Mouse (Mus musculus): ENCODE measurements around the gene Sorbs2. TPM values are rescaled to one million over a fixed set of nuclear protein-coding genes. Genes with fewer than 3 reads are reported as not detected.

The Sorbs2 gene
- polyA plus RNA-seq, 1 experiment from 2014 or later = 75.4 TPM

DNA sequence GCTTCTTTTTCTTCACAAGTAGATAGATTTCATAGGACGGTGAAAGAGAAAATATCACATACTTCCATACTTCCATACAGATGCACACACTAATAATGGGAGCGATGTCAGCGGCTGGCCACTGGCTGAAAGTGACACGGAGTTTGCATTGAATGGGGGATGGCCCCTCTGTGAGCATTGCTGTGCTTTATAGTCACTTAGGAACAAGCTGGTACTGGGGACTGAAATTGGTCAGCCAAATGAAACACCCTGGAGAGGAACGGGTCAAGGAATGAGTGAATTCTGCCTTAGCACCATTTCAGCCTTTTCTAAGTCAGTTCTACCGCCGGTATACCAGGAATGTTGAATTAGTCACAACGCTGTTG, 121.5 kb downstream of the Sorbs2 start:
- no peak for ATAC-seq (ENCODE audit: low FRiP score)
- no peaks in the 10 kb centered on the region for H3K27me3 ChIP-seq
- H3K4me1 ChIP-seq (replicated peaks) = peaks cover 41% of the 10 kb centered on the region
- peak overlapping the region; percentile 71 for H3K4me2 ChIP-seq
- H3K4me3 ChIP-seq = peak overlapping the region; percentile 65
- 45% methylated on average over 8 of the region's 8 CpGs for WGBS
- H3K9ac ChIP-seq = peak overlapping the region; percentile 82
- no peaks in the 10 kb centered on the region for H3K36me3 ChIP-seq
- H3K27ac ChIP-seq = peak overlapping the region; percentile 98; the same call in 1 of the 2 replicates
- H3K9me3 ChIP-seq = no peaks in the 10 kb centered on the region

DNA sequence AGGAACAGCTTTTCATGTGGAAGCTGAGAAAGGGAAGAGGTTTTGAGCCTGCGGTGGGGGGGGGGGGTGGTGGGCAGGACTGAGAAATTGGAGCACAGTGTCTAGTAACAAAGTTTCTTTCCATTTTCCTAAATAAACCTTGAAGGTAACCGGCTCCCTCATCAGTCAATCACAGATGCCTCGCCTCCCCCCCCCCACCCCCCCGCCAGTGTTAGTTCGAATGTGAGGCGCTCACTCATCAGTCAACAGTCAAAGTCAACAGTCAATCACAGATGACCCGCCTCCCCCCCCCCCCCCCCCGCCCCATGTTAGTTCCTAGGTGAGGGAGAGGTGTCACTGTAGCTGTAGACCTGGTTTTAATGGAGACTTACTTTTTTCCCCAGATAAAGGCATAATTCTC, 123.4 kb downstream of the Sorbs2 start:
- Histone ChIP-seq H3K27ac (no peak overlapping the region), H3K9ac (no peak overlapping the region), H3K4me2 (no peak overlapping the region), H3K36me3 (no peaks in the 10 kb centered on the region), H3K9me3 (no peaks in the 10 kb centered on the region), H3K4me1 (replicated peaks) (peaks cover 38% of the 10 kb centered on the region), H3K27me3 (no peaks in the 10 kb centered on the region), H3K4me3 (no peak overlapping the region)
- WGBS = 85% methylated on average over 8 of the region's 8 CpGs
- no peak for ATAC-seq (ENCODE audit: low FRiP score)

DNA sequence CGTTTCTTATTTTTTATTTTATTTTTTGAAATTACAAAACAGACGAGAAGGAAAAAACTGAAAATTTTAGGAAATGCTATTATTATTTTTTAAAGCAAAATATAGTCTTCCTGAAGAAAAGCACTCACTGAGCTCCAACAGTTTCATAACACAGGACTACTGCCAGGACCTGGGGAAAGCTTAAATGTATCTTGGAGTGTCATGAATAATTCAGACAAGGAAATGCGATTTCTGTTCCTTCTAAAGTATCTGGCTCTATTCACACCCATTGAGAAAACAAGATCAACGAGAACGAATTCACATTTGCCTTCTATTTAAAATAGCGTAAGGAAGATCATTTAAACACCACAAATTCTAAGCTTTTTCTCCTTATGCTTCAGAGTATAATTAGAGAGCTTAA, 127.6 kb downstream of the Sorbs2 start:
- Histone ChIP-seq H3K4me1 (replicated peaks) (peaks cover 9% of the 10 kb centered on the region), H3K4me3 (no peak overlapping the region), H3K4me2 (no peak overlapping the region), H3K27me3 (no peaks in the 10 kb centered on the region), H3K36me3 (no peaks in the 10 kb centered on the region), H3K9ac (no peak overlapping the region), H3K9me3 (no peaks in the 10 kb centered on the region), H3K27ac (no peak overlapping the region)
- ATAC-seq (ENCODE audit: low FRiP score) = no peak
- 70% methylated on average over 6 of the region's 6 CpGs for WGBS

- Histone ChIP-seq H3K27ac (no peak overlapping the region), H3K9ac (no peak overlapping the region), H3K27me3 (no peaks in the 10 kb centered on the region), H3K9me3 (no peaks in the 10 kb centered on the region), H3K4me2 (no peak overlapping the region), H3K4me3 (no peak overlapping the region), H3K36me3 (no peaks in the 10 kb centered on the region), H3K4me1 (replicated peaks) (peaks cover 5% of the 10 kb centered on the region)
- no peak for ATAC-seq (ENCODE audit: low FRiP score)
- WGBS = 98% methylated on average over 1 of the region's 1 CpGs
These were observed 130.2 kb downstream of the Sorbs2 start for GRCm38 (mm10) chr8:45637745-45638144.

- Histone ChIP-seq H3K4me1 (replicated peaks) (peaks cover 5% of the 10 kb centered on the region), H3K27me3 (no peaks in the 10 kb centered on the region), H3K9ac (no peak overlapping the region), H3K4me3 (no peak overlapping the region), H3K4me2 (no peak overlapping the region), H3K9me3 (no peaks in the 10 kb centered on the region), H3K27ac (0 out of 2 replicates have a peak overlapping the region, but pooled peaks have one; percentile 30), H3K36me3 (no peaks in the 10 kb centered on the region)
- ATAC-seq (ENCODE audit: low FRiP score) = no peak
These were observed 131.9 kb downstream of the Sorbs2 start for GRCm38 (mm10) chr8:45639444-45639843.

- Histone ChIP-seq H3K27ac (no peak overlapping the region), H3K27me3 (no peaks in the 10 kb centered on the region), H3K4me2 (no peak overlapping the region), H3K9ac (no peak overlapping the region), H3K9me3 (no peaks in the 10 kb centered on the region), H3K4me3 (no peak overlapping the region), H3K4me1 (replicated peaks) (no peaks in the 10 kb centered on the region), H3K36me3 (peaks cover 2% of the 10 kb centered on the region; the same call in 1 of the 2 replicates)
- WGBS = 88% methylated on average over 2 of the region's 2 CpGs
- ATAC-seq (ENCODE audit: low FRiP score) = no peak
These were observed 137.1 kb downstream of the Sorbs2 start for GRCm38 (mm10) chr8:45644651-45645050.

DNA sequence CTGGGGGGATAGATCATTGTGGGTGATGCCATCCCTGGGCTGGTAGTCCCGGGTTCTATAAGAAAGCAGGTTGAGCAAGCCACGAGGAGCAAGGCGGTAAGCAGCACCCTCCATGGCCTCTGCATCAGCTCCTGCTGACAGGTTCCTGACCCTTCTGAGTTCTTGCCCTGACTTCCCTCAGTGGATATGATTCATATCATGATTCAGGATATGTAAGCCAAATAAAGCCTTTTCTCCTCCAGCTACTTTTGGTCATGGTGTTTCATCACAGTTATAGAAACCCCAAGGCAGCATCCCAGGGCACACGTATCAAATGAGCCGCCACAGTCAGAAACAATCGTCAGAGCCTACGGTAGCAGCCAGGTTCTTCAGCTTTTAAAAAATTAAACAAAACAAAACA, 141.5 kb downstream of the Sorbs2 start:
- no peaks in the 10 kb centered on the region for H3K27me3 ChIP-seq
- 89% methylated on average over 7 of the region's 7 CpGs for WGBS
- H3K4me3 ChIP-seq = no peak overlapping the region

GRCm38 (mm10) chr8:45649966-45650365, 142.4 kb downstream of the Sorbs2 start:
- H3K9ac ChIP-seq = no peak overlapping the region
- no peaks in the 10 kb centered on the region for H3K9me3 ChIP-seq
- no peak overlapping the region for H3K4me3 ChIP-seq
- H3K27ac ChIP-seq = no peak overlapping the region
- peaks cover 11% of the 10 kb centered on the region for H3K4me1 ChIP-seq (replicated peaks)
- WGBS = 86% methylated on average over 5 of the region's 5 CpGs
- no peak overlapping the region for H3K4me2 ChIP-seq
- peaks cover 2% of the 10 kb centered on the region for H3K36me3 ChIP-seq
- no peaks in the 10 kb centered on the region for H3K27me3 ChIP-seq
- no peak for ATAC-seq (ENCODE audit: low FRiP score)

More for the DNA sequence above, 141.5 kb downstream of the Sorbs2 start:
- Histone ChIP-seq H3K4me2 (no peak overlapping the region), H3K27ac (no peak overlapping the region), H3K9ac (no peak overlapping the region), H3K9me3 (no peaks in the 10 kb centered on the region), H3K4me1 (replicated peaks) (peaks cover 7% of the 10 kb centered on the region; the same call in 1 of the 2 replicates), H3K36me3 (peaks cover 2% of the 10 kb centered on the region)
- no peak for ATAC-seq (ENCODE audit: low FRiP score)

GRCm38 (mm10) chr8:45658021-45658420, 150.4 kb downstream of the Sorbs2 start:
- no peaks in the 10 kb centered on the region for H3K27me3 ChIP-seq
- H3K27ac ChIP-seq = no peak overlapping the region
- H3K4me2 ChIP-seq = no peak overlapping the region
- H3K9ac ChIP-seq = no peak overlapping the region
- H3K36me3 ChIP-seq = peaks cover 11% of the 10 kb centered on the region; the same call in 1 of the 2 replicates
- no peak for ATAC-seq (ENCODE audit: low FRiP score)
- 78% methylated on average over 3 of the region's 3 CpGs for WGBS
- peaks cover 22% of the 10 kb centered on the region for H3K4me1 ChIP-seq (replicated peaks)
- no peaks in the 10 kb centered on the region for H3K9me3 ChIP-seq
- H3K4me3 ChIP-seq = no peak overlapping the region

DNA sequence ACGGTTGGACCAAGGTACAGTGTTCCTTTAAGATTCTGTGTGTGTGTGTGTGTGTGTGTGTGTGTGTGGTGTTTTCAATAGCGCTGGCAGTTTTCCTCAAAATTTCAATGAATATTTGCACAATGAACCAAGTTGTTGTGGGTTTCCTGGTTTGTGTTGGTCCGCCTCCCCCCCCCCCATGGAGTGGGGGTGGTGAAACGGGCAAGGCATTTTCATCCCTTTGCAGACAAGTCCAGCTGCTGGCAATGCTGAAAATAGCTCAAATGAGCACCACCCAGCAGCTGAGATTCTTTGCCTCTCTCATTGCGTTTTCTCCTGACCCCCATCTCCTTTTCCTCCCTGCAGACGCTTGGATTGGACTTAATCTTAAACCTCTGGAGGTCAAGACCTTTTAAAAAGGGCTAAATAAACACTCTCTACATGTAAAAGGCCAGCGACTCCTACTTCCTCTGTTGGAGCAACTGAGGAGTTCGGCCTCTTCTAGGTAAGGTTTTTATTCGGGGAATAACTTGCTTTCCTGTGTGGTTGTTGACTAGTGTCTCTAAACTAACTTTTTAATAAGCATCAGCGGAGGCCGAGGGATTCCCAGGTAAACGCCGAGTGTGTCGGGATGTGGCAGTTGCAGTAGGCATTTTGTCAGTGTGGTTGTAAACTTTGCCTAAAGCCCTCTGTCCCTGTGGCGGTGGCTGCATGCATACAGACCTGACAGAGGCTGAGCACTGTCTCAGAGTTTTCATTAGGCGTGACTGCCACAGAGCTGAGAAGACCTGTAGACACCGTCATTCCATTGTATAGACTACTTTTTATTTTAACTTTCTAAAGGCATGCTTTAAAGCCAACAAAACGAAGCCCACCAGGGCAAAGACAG, 151.1 kb downstream of the Sorbs2 start:
- Histone ChIP-seq H3K4me3 (no peak overlapping the region), H3K27ac (no peak overlapping the region), H3K27me3 (no peaks in the 10 kb centered on the region), H3K9me3 (no peaks in the 10 kb centered on the region), H3K4me1 (replicated peaks) (peaks cover 22% of the 10 kb centered on the region), H3K36me3 (peaks cover 11% of the 10 kb centered on the region; the same call in 1 of the 2 replicates), H3K9ac (no peak overlapping the region), H3K4me2 (no peak overlapping the region)
- 42% methylated on average over 18 of the region's 18 CpGs for WGBS
- ATAC-seq (ENCODE audit: low FRiP score) = no peak

DNA sequence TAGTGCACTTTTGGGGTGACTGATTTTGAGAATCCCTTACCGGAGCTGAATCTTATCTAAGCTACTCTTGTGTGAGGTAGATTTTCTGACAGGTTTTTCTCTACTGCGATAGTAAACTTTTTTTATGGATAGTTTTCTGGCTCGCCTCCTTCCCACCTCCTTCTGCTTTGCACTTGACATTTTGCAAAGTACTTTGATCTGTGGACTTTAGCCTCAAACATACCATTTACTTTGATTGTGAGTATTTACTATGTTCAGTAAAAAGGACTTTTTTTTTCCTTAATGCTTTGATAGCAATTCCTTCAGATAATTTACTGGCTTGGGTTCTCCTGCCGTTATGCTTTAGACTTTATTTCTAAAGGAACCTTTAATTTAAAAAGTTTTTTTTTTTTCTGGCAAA, 151.9 kb downstream of the Sorbs2 start:
- ATAC-seq (ENCODE audit: low FRiP score) = no peak
- no peak overlapping the region for H3K4me2 ChIP-seq
- H3K4me1 ChIP-seq (replicated peaks) = peaks cover 21% of the 10 kb centered on the region
- 87% methylated on average over 4 of the region's 4 CpGs for WGBS
- no peaks in the 10 kb centered on the region for H3K9me3 ChIP-seq
- peaks cover 11% of the 10 kb centered on the region; the same call in 1 of the 2 replicates for H3K36me3 ChIP-seq
- no peak overlapping the region for H3K4me3 ChIP-seq
- no peak overlapping the region for H3K27ac ChIP-seq
- no peak overlapping the region for H3K9ac ChIP-seq
- no peaks in the 10 kb centered on the region for H3K27me3 ChIP-seq

DNA sequence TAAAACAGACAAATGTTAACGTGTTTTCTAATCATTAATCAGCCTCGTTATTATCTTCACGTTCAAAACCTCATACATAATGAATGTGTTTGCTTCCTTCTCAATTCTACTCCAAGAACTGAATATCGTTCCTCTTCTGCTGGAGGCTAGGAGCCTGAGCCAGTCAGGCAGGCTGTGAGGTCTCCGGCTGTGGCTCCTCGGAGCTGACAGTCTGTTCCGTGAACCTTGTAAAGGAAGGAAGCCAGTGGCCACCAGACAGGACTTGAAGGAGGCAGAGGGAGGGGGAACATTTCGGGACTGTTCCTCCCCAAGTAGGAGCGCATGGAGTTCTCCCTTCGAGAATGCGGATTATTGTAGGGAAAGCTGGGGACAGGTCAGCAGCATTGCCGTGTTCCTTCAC, 153.0 kb downstream of the Sorbs2 start:
- Histone ChIP-seq H3K4me1 (replicated peaks) (peaks cover 18% of the 10 kb centered on the region; the same call in 1 of the 2 replicates), H3K36me3 (peaks cover 11% of the 10 kb centered on the region; the same call in 1 of the 2 replicates), H3K4me2 (no peak overlapping the region), H3K4me3 (no peak overlapping the region), H3K9me3 (no peaks in the 10 kb centered on the region), H3K9ac (no peak overlapping the region), H3K27ac (no peak overlapping the region), H3K27me3 (no peaks in the 10 kb centered on the region)
- ATAC-seq (ENCODE audit: low FRiP score) = no peak
- WGBS = 73% methylated on average over 12 of the region's 12 CpGs

DNA sequence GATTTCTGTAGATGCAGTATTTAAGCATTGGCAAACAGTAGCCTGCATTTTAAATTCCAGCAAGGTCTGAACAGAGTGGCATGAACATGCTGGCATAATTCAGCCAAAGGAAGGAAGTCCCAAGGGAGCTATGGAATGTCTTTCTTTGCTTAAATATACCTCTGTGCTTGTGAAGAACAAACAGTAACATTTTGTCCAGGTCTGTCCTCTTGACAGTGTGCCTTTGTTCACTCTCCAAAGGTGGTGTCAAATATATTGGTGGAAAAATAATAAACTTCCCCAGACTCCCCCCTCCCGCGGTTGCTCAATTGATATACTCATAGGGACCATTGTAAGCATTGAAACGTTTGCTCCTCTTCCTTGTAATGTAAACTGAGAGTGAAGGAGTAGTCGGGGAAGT, 154.0 kb downstream of the Sorbs2 start:
- no peak overlapping the region for H3K4me2 ChIP-seq
- H3K4me1 ChIP-seq (replicated peaks) = peaks cover 18% of the 10 kb centered on the region; the same call in 1 of the 2 replicates
- 66% methylated on average over 4 of the region's 4 CpGs for WGBS
- no peak overlapping the region for H3K9ac ChIP-seq
- no peak for ATAC-seq (ENCODE audit: low FRiP score)
- H3K27ac ChIP-seq = no peak overlapping the region
- peaks cover 11% of the 10 kb centered on the region; the same call in 1 of the 2 replicates for H3K36me3 ChIP-seq
- H3K27me3 ChIP-seq = no peaks in the 10 kb centered on the region
- H3K9me3 ChIP-seq = no peaks in the 10 kb centered on the region
- no peak overlapping the region for H3K4me3 ChIP-seq

Data from hindbrain, embryonic 13.5 days (tissue).